Mouse (Mus musculus) MEL (cell line): Measurements from ENCODE around the gene Vsir. TPM values are rescaled to one million over a fixed set of nuclear protein-coding genes. Genes with fewer than 3 reads are reported as not detected.

ENCODE experiments used
- DNase-seq: peaks from one replicate; pipeline ENCODE4 v3.0.0; 2011; ENCODE audit warnings: low read depth, low spot score
- H3K27ac ChIP-seq: 2 replicates; pipeline ENCODE4 v1.5.1; 2012; ENCODE audit warnings: low read depth, mild to moderate bottlenecking, control low read depth, low read length, moderate library complexity; ENCODE audit not compliant: control insufficient read depth
- H3K27me3 ChIP-seq, 2 experiments: fragments of 150-350 bp in 1 of 2; sonication (generic) in 1 of 2; 2 replicates each; pipeline ENCODE4 v1.6.1; 2012; ENCODE audit warnings: low read length in 2 of 2, mild to moderate bottlenecking in 2 of 2, improper control_type of control experiment in 1 of 2, moderate library complexity in 1 of 2; ENCODE audit not compliant: insufficient read depth in 2 of 2, control insufficient read depth in 1 of 2
- H3K36me3 ChIP-seq, 2 experiments: 2 replicates each; pipeline ENCODE4 v1.6.1; 2012 to 2014; ENCODE audit warnings: low read length in 2 of 2, improper control_type of control experiment in 1 of 2, inconsistent platforms in 1 of 2, mild to moderate bottlenecking in 1 of 2; ENCODE audit not compliant: insufficient read depth in 2 of 2, control insufficient read depth in 1 of 2
- H3K4me1 ChIP-seq, 2 experiments: fragments of 150-350 bp in 1 of 2; sonication (generic) in 1 of 2; 2 replicates each; pipeline ENCODE4 v1.6.1; 2012; ENCODE audit warnings: low read length in 2 of 2, improper control_type of control experiment in 1 of 2, mild to moderate bottlenecking in 1 of 2; ENCODE audit not compliant: insufficient read depth in 2 of 2, control insufficient read depth in 1 of 2
- H3K4me3 ChIP-seq, 2 experiments: fragments of 150-350 bp in 1 of 2; sonication (generic) in 1 of 2; 2 replicates each; pipeline ENCODE4 v1.5.1; 2012; ENCODE audit warnings: low read depth in 2 of 2, low read length in 2 of 2, mild to moderate bottlenecking in 2 of 2, moderate library complexity in 2 of 2, control low read depth in 1 of 2, improper control_type of control experiment in 1 of 2; ENCODE audit not compliant: control insufficient read depth in 1 of 2, insufficient read depth in 1 of 2
- H3K79me2 ChIP-seq: 2 replicates; pipeline ENCODE4 v1.6.1; 2012; ENCODE audit warnings: mild to moderate bottlenecking, low read length, moderate library complexity; ENCODE audit not compliant: control insufficient read depth, poor library complexity, insufficient read depth
- H3K9ac ChIP-seq: 2 replicates; pipeline ENCODE4 v1.6.1; 2012; ENCODE audit warnings: low read depth, mild to moderate bottlenecking, control low read depth, low read length, moderate library complexity; ENCODE audit not compliant: control insufficient read depth, poor library complexity, severe bottlenecking
- H3K9me3 ChIP-seq: fragments of 150-350 bp; sonication (generic); replicated peaks from 2 replicates; pipeline ENCODE4 v1.6.1; 2012; ENCODE audit warnings: mild to moderate bottlenecking, low read length, improper control_type of control experiment, moderate library complexity; ENCODE audit not compliant: insufficient read depth
- BHLHE40 ChIP-seq: IDR thresholded peaks from 2 replicates; pipeline ENCODE4 v1.6.1; 2012; ENCODE audit warnings: low read depth, mild to moderate bottlenecking, inconsistent platforms, low read length, improper control_type of control experiment, borderline replicate concordance
- CHD1 ChIP-seq: IDR thresholded peaks from 2 replicates; pipeline ENCODE4 v1.6.1; 2012; ENCODE audit warnings: low read depth, mild to moderate bottlenecking, inconsistent platforms, low read length, improper control_type of control experiment
- CHD2 ChIP-seq: IDR thresholded peaks from 2 replicates; pipeline ENCODE4 v1.6.1; 2011; ENCODE audit warnings: low read length, improper control_type of control experiment
- E2F4 ChIP-seq: IDR thresholded peaks from 2 replicates; pipeline ENCODE4 v1.6.1; 2011; ENCODE audit warnings: low read depth, low read length, improper control_type of control experiment, borderline replicate concordance
- ELF1 ChIP-seq: IDR thresholded peaks from 2 replicates; pipeline ENCODE4 v1.6.1; 2014; ENCODE audit warnings: low read depth, mild to moderate bottlenecking, inconsistent platforms, low read length, improper control_type of control experiment, moderate library complexity
- EP300 ChIP-seq, 2 experiments: IDR thresholded peaks; 2 replicates each; pipeline ENCODE4 v1.6.1; 2011; ENCODE audit warnings: improper control_type of control experiment in 2 of 2, low read length in 2 of 2, low read depth in 1 of 2, mild to moderate bottlenecking in 1 of 2
- ETS1 ChIP-seq: IDR thresholded peaks from 2 replicates; pipeline ENCODE4 v1.6.1; 2012; ENCODE audit warnings: low read depth, mild to moderate bottlenecking, inconsistent platforms, low read length, improper control_type of control experiment, moderate library complexity
- GABPA ChIP-seq: IDR thresholded peaks from 2 replicates; pipeline ENCODE4 v1.6.1; 2012; ENCODE audit warnings: low read depth, mild to moderate bottlenecking, inconsistent platforms, low read length, improper control_type of control experiment, moderate library complexity
- HCFC1 ChIP-seq: IDR thresholded peaks from 2 replicates; pipeline ENCODE4 v1.6.1; 2012; ENCODE audit warnings: low read depth, mild to moderate bottlenecking, inconsistent platforms, low read length, improper control_type of control experiment, moderate library complexity
- KAT2A ChIP-seq: conservative IDR thresholded peaks from 2 replicates; pipeline ENCODE4 v1.6.1; 2012; ENCODE audit warnings: low read depth, low read length, improper control_type of control experiment, inconsistent platforms
- MAFK ChIP-seq: IDR thresholded peaks from 2 replicates; pipeline ENCODE4 v1.6.1; 2011; ENCODE audit warnings: low read depth, mild to moderate bottlenecking, low read length, improper control_type of control experiment, borderline replicate concordance
- MAX ChIP-seq: IDR thresholded peaks from 2 replicates; pipeline ENCODE4 v1.6.1; 2011; ENCODE audit warnings: low read length, improper control_type of control experiment
- MEF2A ChIP-seq: IDR thresholded peaks from 2 replicates; pipeline ENCODE4 v1.6.1; 2014; ENCODE audit warnings: low read depth, mild to moderate bottlenecking, inconsistent platforms, low read length, improper control_type of control experiment; ENCODE audit not compliant: poor library complexity, insufficient replicate concordance, severe bottlenecking; ENCODE audit errors: extremely low read depth
- MXI1 ChIP-seq: IDR thresholded peaks from 2 replicates; pipeline ENCODE4 v1.6.1; 2011; ENCODE audit warnings: mild to moderate bottlenecking, low read depth, low read length, improper control_type of control experiment
- MYB ChIP-seq: IDR thresholded peaks from 2 replicates; pipeline ENCODE4 v1.6.1; 2011; ENCODE audit warnings: mild to moderate bottlenecking, low read depth, low read length, improper control_type of control experiment
- NRF1 ChIP-seq: IDR thresholded peaks from 2 replicates; pipeline ENCODE4 v1.6.1; 2014; ENCODE audit warnings: low read depth, mild to moderate bottlenecking, inconsistent platforms, low read length, improper control_type of control experiment, moderate library complexity; ENCODE audit not compliant: poor library complexity, insufficient read depth, severe bottlenecking
- POLR2A ChIP-seq, 2 experiments: IDR thresholded peaks; 2 replicates each; pipeline ENCODE4 v1.6.1; 2011 to 2012; ENCODE audit warnings: low read length in 2 of 2, mild to moderate bottlenecking in 2 of 2, control low read depth in 1 of 2, improper control_type of control experiment in 1 of 2, low read depth in 1 of 2, moderate library complexity in 1 of 2; ENCODE audit not compliant: control insufficient read depth in 1 of 2, insufficient read depth in 1 of 2, poor library complexity in 1 of 2
- RAD21 ChIP-seq: IDR thresholded peaks from 2 replicates; pipeline ENCODE4 v1.6.1; 2011; ENCODE audit warnings: mild to moderate bottlenecking, low read depth, low read length, improper control_type of control experiment
- SIN3A ChIP-seq: IDR thresholded peaks from 2 replicates; pipeline ENCODE4 v1.6.1; 2012; ENCODE audit warnings: low read length, improper control_type of control experiment, inconsistent platforms
- SMC3 ChIP-seq: IDR thresholded peaks from 2 replicates; pipeline ENCODE4 v1.6.1; 2011; ENCODE audit warnings: low read depth, low read length, improper control_type of control experiment
- TAL1 ChIP-seq: IDR thresholded peaks from 2 replicates; pipeline ENCODE4 v1.6.1; 2012; ENCODE audit warnings: mild to moderate bottlenecking, inconsistent platforms, low read length, moderate library complexity, mixed read lengths
- TBP ChIP-seq: IDR thresholded peaks from 2 replicates; pipeline ENCODE4 v1.8.0; 2011; ENCODE audit warnings: low read depth, low read length, improper control_type of control experiment
- TCF12 ChIP-seq: IDR thresholded peaks from 2 replicates; pipeline ENCODE4 v1.6.1; 2014; ENCODE audit warnings: low read depth, mild to moderate bottlenecking, inconsistent platforms, low read length, improper control_type of control experiment, moderate library complexity
- UBTF ChIP-seq: IDR thresholded peaks from 2 replicates; pipeline ENCODE4 v1.6.1; 2012; ENCODE audit warnings: low read depth, mild to moderate bottlenecking, inconsistent platforms, low read length, improper control_type of control experiment, moderate library complexity, borderline replicate concordance; ENCODE audit not compliant: insufficient read depth
- USF1 ChIP-seq: IDR thresholded peaks from 2 replicates; pipeline ENCODE4 v1.6.1; 2014; ENCODE audit warnings: low read depth, mild to moderate bottlenecking, inconsistent platforms, low read length, improper control_type of control experiment, moderate library complexity
- USF2 ChIP-seq, 2 experiments: IDR thresholded peaks; 2 replicates each; pipeline ENCODE4 v1.6.1; 2011 to 2012; ENCODE audit warnings: improper control_type of control experiment in 2 of 2, low read length in 2 of 2, borderline replicate concordance in 1 of 2, inconsistent platforms in 1 of 2, low read depth in 1 of 2, mild to moderate bottlenecking in 1 of 2; ENCODE audit not compliant: insufficient read depth in 1 of 2
- ZC3H11A ChIP-seq: IDR thresholded peaks from 2 replicates; pipeline ENCODE4 v1.6.1; 2012; ENCODE audit warnings: low read depth, mild to moderate bottlenecking, inconsistent platforms, low read length, improper control_type of control experiment
- ZKSCAN1 ChIP-seq: IDR thresholded peaks from 2 replicates; pipeline ENCODE4 v1.6.1; 2012; ENCODE audit warnings: low read depth, mild to moderate bottlenecking, inconsistent platforms, low read length, improper control_type of control experiment, moderate library complexity
- ZMIZ1 ChIP-seq: IDR thresholded peaks from 2 replicates; pipeline ENCODE4 v1.6.1; 2012; ENCODE audit warnings: low read depth, mild to moderate bottlenecking, inconsistent platforms, low read length, improper control_type of control experiment, moderate library complexity
- ZNF384 ChIP-seq: IDR thresholded peaks from 2 replicates; pipeline ENCODE4 v1.6.1; 2012; ENCODE audit warnings: low read depth, mild to moderate bottlenecking, inconsistent platforms, low read length, improper control_type of control experiment
- polyA plus RNA-seq, 2 experiments: library from polyadenylated mRNA; stranded (reverse) in 1 of 2; unstranded in 1 of 2; fragments of >175 nt in 1 of 2; fragments of >200 nt in 1 of 2; gene quantifications; 2 replicates each; pipeline versions ENCODE4 v1.2.1 to v1.2.4; 2012; ENCODE audit warnings: low replicate concordance in 2 of 2, low read depth in 1 of 2; ENCODE audit not compliant: insufficient read length in 2 of 2, insufficient read depth in 1 of 2, missing spikeins in 1 of 2
- total RNA-seq: library from RNA; depleted of rRNA; stranded (reverse); fragments of 300-350 nt; gene quantifications from 2 replicates; pipeline ENCODE4 v1.2.3, GENCODE M21; 2012

The Vsir gene
- total and polyA plus RNA-seq, 3 experiments, result 10.6 to 11.2 TPM; not detected in 1

- Histone ChIP-seq H3K36me3 (no peaks in the 10 kb centered on the region), H3K9ac (no peak overlapping the region)
Measured at GRCm38 (mm10) chr10:60310629-60311028, 36.0 kb upstream of the Vsir start.

GRCm38 (mm10) chr10:60313606-60314005 lies 33.0 kb upstream of the Vsir start:
- Histone ChIP-seq H3K27ac (no peak overlapping the region), H3K9me3 (no peaks in the 10 kb centered on the region), H3K27me3 (no peaks in the 10 kb centered on the region), H3K79me2 (no peaks in the 10 kb centered on the region), H3K4me3 (no peak overlapping the region), H3K9ac (no peak overlapping the region), H3K4me1 (no peaks in the 10 kb centered on the region), H3K36me3 (no peaks in the 10 kb centered on the region)
- no peak for DNase-seq
- TF ChIP-seq GABPA (no peak), ZKSCAN1 (no peak), MAFK (no peak), UBTF (no peak), BHLHE40 (no peak), ZNF384 (no peak), SIN3A (no peak), MEF2A (no peak), SMC3 (no peak), CHD1 (no peak), ETS1 (no peak), TCF12 (no peak), KAT2A (no peak), CHD2 (no peak), ZC3H11A (no peak), NRF1 (no peak), TBP (no peak), MAX (no peak), ZMIZ1 (no peak)

More at GRCm38 (mm10) chr10:60310629-60311028, 36.0 kb upstream of the Vsir start:
- Histone ChIP-seq H3K9me3 (no peaks in the 10 kb centered on the region), H3K27ac (no peak overlapping the region), H3K79me2 (no peaks in the 10 kb centered on the region), H3K27me3 (no peaks in the 10 kb centered on the region), H3K4me1 (no peaks in the 10 kb centered on the region), H3K4me3 (no peak overlapping the region)
- DNase-seq, result no peak
- TF ChIP-seq TBP (no peak), MYB (no peak), ZNF384 (no peak), EP300 (IDR thresholded peaks at IDR 0.05; ENCODE audit: low read depth in 1 of 2, low read length in 2 of 2) (no peak), ZC3H11A (no peak), MAX (no peak), USF2 (IDR thresholded peaks at IDR 0.05; ENCODE audit: borderline replicate concordance in 1 of 2, insufficient read depth in 1 of 2, low read depth in 1 of 2, low read length in 2 of 2) (no peak), E2F4 (no peak), UBTF (no peak), POLR2A (IDR thresholded peaks at IDR 0.05; ENCODE audit: control insufficient read depth in 1 of 2, insufficient read depth in 1 of 2, low read depth in 1 of 2, low read length in 2 of 2, poor library complexity in 1 of 2) (no peak), MXI1 (no peak), ZMIZ1 (no peak), HCFC1 (no peak), USF1 (no peak), GABPA (no peak), ELF1 (no peak), BHLHE40 (no peak), TAL1 (no peak), RAD21 (no peak)
